Mouse (Mus musculus) monocyte, adult 59 days (primary cell): Measurements from ENCODE around the gene Olfr273. TPM values are rescaled to one million over a fixed set of nuclear protein-coding genes. Genes with fewer than 3 reads are reported as not detected.

Experiments used
- total RNA-seq, 2 experiments: library from RNA; stranded (reverse); gene quantifications; one replicate each; pipeline ENCODE4 v1.2.4; 2023

Olfr273 gene
- not detected for total RNA-seq

DNA sequence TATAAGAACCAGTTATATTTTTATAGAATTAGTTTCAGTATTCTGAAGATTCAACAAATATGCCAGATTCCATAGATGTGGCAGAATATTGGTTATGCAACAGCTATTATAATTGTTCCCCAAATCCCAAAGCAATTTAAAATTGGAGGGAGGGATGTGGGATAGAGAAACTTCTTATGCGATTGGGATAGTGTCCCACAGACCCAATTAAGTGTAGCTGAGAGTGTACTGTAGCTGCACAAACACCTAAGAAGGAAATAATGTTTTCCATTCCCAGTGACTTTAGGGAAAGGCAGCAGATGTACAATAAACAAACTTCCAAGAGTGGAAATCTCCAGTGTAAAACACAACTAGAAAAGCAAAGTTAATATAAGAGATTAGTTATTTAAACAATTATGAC lies at the start of gene Olfr273:
Olfr273 (minus strand) TSS at position 101 of the 400 bp plus-strand sequence.

DNA sequence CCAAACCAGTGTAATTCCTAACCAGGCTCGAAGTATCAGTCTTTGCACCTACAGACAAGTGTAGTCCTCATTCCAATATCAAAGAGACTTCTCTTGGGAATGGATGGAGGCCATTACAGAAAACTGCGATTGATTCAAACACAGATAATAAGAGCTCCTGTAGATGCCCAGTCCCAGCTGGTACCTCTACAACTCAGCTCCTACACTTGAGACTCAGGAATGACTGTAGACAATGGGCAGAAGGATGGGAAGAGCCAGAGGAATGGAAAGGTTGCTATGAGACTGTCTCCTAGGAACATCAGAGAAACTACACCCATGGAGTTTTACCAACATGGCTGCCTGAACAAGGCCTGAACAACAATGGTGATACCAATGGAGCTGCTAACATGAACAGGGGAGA lies 44.7 kb downstream of the Olfr273 start, which contains the start of gene Olfr275:
Olfr275 (plus strand) TSS at position 301 of the 400 bp plus-strand sequence.

Other genes starting within 250 kb of the Olfr273 start
- not detected for gene Olfr275, start 44.6 kb downstream of the Olfr273 start, total RNA-seq
- not detected for gene Olfr272, start 59.9 kb upstream of the Olfr273 start, total RNA-seq
- not detected for gene Olfr270, start 105.3 kb upstream of the Olfr273 start, total RNA-seq
- gene Nipsnap3a, start 130.0 kb upstream of the Olfr273 start, total RNA-seq, result not detected
- gene Nipsnap3b, start 152.6 kb upstream of the Olfr273 start, total RNA-seq, result 10 to 100 TPM; 48.9 to 53.7 TPM